Mouse (Mus musculus) brain, adult 10 weeks (tissue): ENCODE results near the gene Fchsd2. TPM values are rescaled to one million over a fixed set of nuclear protein-coding genes. Genes with fewer than 3 reads are reported as not detected.

ENCODE experiments used
- polyA plus RNA-seq: library from polyadenylated mRNA; stranded (reverse); fragments of 350-450 nt; fragmentation: Illumina TruSeq; extraction: RNeasy Lipid Tissue Mini Kit (QIAGEN cat#74804); gene quantifications from one replicate; pipeline ENCODE4 v1.2.3, GENCODE M21; 2015; ENCODE audit warnings: low read depth, low replicate concordance

Gene Fchsd2
- 26.3 TPM for polyA plus RNA-seq

DNA sequence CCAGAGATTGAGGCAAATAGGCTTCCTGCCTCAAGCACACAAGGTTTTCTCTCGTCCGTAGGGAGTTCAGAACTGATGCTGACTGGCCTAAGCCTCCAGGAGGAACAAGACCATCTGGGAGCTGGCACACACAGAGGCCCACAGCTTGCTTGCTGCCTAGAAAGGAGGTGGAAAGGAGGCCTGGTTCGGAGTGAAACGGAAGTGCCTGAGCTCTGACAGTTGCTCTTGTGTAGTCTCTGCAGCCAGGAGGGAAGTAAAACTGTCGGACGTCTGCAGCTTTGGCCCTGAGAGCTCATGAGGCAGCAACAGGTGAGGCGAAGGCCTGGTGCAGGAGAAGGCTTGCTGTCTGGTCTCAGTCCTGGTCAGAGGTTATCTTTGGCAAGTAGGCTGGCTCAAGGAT lies at the start of gene Fchsd2:
Fchsd2 (plus strand) TSS at position 246 of the 400 bp plus-strand sequence.

DNA sequence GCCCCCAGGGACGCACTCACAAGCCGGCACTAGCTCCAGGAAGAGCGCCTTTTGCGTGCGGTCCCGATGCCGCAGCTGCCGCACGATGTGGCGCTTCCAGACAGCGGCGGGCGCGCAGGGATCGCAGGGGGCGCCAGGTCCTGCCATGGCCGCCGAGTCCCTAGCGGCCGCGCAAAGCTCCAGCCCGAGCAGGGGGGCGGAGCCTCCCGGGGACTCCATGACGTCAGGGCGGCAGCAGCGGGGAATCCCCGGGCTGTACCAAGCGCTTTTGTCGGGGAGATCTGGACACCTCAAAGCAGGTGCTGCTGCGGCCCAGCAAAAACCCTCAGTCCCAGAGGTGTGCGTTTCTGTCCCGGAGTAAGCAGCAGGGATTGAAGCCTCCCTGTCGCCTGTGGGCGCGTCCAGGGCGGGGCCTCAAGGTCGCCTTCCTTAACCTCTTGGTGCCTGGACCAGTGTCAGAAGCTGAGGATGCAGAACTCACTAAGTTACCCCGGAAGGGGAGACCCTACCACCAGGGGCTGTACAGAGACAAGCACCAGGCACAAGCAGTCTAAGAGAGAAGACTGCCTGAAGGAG lies 209.3 kb downstream of the Fchsd2 start, which contains the start of gene Atg16l2:
Atg16l2 (minus strand) TSS at position 371 of the 576 bp plus-strand sequence.

DNA sequence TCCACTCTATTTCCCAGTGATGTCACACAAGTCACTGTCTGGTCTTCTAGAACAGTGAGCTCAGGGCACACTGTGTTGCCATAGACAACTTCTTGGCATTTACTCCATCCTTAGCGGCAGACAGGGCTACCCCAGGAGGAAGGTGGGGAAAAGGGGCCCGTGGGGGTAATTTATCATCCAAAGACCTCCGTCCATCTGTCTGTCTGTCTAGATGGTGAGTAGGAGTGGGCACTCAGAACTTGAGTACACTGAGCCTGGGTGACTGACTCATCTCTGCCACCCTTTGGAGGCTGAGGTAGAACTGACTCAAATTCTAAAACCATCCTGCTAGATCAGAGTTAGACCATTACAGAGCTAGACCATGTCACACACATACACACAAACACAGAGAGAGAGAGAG lies 224.4 kb downstream of the Fchsd2 start, which contains the start of gene Stard10:
Stard10 (plus strand) TSS at position 73 of the 400 bp plus-strand sequence.

Other genes with a start within 250 kb of the Fchsd2 start
- 23.3 TPM for gene Relt, start 229.4 kb upstream of the Fchsd2 start, polyA plus RNA-seq
- 89.1 TPM for gene Arhgef17, start 160.8 kb upstream of the Fchsd2 start, polyA plus RNA-seq
- gene P2ry6, start 118.2 kb upstream of the Fchsd2 start, polyA plus RNA-seq: 2.3 TPM
- 0.71 TPM for gene P2ry2, start 80.0 kb upstream of the Fchsd2 start, polyA plus RNA-seq
- gene Atg16l2, start 209.4 kb downstream of the Fchsd2 start, polyA plus RNA-seq: 33.2 TPM
- gene Stard10, start 224.2 kb downstream of the Fchsd2 start, polyA plus RNA-seq: 91.2 TPM